Mouse (Mus musculus) myocyte (in vitro differentiated cells): ENCODE data around the gene Coro2a. TPM values are rescaled to one million over a fixed set of nuclear protein-coding genes. Genes with fewer than 3 reads are reported as not detected.

Experiments used
- H3K27me3 ChIP-seq: one replicate; pipeline ENCODE4 v1.6.1; 2011; ENCODE audit not compliant: control insufficient read depth, insufficient read depth, insufficient read length
- H3K36me3 ChIP-seq: one replicate; pipeline ENCODE4 v1.6.1; 2011; ENCODE audit not compliant: control insufficient read depth, insufficient read depth
- H3K4me2 ChIP-seq: one replicate; pipeline ENCODE4 v1.6.1; 2011; ENCODE audit warnings: low read depth, control low read depth
- H3K4me3 ChIP-seq: one replicate; pipeline ENCODE4 v1.5.1; 2011; ENCODE audit warnings: mild to moderate bottlenecking, control low read depth, moderate library complexity
- H3K79me2 ChIP-seq: one replicate; pipeline ENCODE4 v1.6.1; 2011; ENCODE audit not compliant: control insufficient read depth, insufficient read depth
- H3ac ChIP-seq: one replicate; pipeline ENCODE4 v1.6.1; 2011; ENCODE audit not compliant: control insufficient read depth, insufficient read length
- CEBPB ChIP-seq: IDR thresholded peaks from 2 replicates; pipeline ENCODE4 v1.6.1; 2011; ENCODE audit warnings: mild to moderate bottlenecking, moderate library complexity; ENCODE audit not compliant: poor library complexity, insufficient read depth, severe bottlenecking
- E2F4 ChIP-seq: IDR thresholded peaks from one replicate; pipeline ENCODE4 v1.6.1; 2011; ENCODE audit warnings: mild to moderate bottlenecking, control low read depth, moderate library complexity; ENCODE audit not compliant: insufficient read depth
- MAX ChIP-seq: IDR thresholded peaks from one replicate; pipeline ENCODE4 v1.6.1; 2011; ENCODE audit warnings: low read depth, mild to moderate bottlenecking, control low read depth
- MYOD1 ChIP-seq, 3 experiments: IDR thresholded peaks; one replicate each; pipeline ENCODE4 v1.6.1; 2011; ENCODE audit warnings: control low read depth in 2 of 3, low read depth in 2 of 3, mild to moderate bottlenecking in 2 of 3, moderate library complexity in 1 of 3; ENCODE audit not compliant: insufficient read length in 2 of 3, control insufficient read depth in 1 of 3
- MYOG ChIP-seq, 3 experiments: IDR thresholded peaks; one replicate each; pipeline ENCODE4 v1.6.1; 2011; ENCODE audit warnings: control low read depth in 2 of 3, low read depth in 2 of 3, mild to moderate bottlenecking in 2 of 3; ENCODE audit not compliant: insufficient read length in 2 of 3, control insufficient read depth in 1 of 3, insufficient read depth in 1 of 3
- POLR2A ChIP-seq: IDR thresholded peaks from one replicate; pipeline ENCODE4 v1.6.1; 2011; ENCODE audit warnings: low read depth, mild to moderate bottlenecking, control low read depth, moderate library complexity; ENCODE audit not compliant: insufficient read length
- POLR2AphosphoS2 ChIP-seq: IDR thresholded peaks from one replicate; pipeline ENCODE4 v1.6.1; 2011; ENCODE audit warnings: low read depth, control low read depth; ENCODE audit not compliant: insufficient read length
- REST ChIP-seq: IDR thresholded peaks from one replicate; pipeline ENCODE4 v1.6.1; 2011; ENCODE audit warnings: mild to moderate bottlenecking, control low read depth, moderate library complexity; ENCODE audit not compliant: insufficient read depth, insufficient read length
- SRF ChIP-seq: IDR thresholded peaks from one replicate; pipeline ENCODE4 v1.6.1; 2011; ENCODE audit warnings: low read depth; ENCODE audit not compliant: control insufficient read depth, insufficient read length
- TCF12 ChIP-seq: IDR thresholded peaks from one replicate; pipeline ENCODE4 v1.6.1; 2011; ENCODE audit warnings: mild to moderate bottlenecking, control low read depth; ENCODE audit not compliant: poor library complexity, insufficient read depth, severe bottlenecking
- TCF3 ChIP-seq: IDR thresholded peaks from one replicate; pipeline ENCODE4 v1.6.1; 2011; ENCODE audit warnings: low read depth, control low read depth; ENCODE audit not compliant: insufficient read length
- USF1 ChIP-seq: IDR thresholded peaks from one replicate; pipeline ENCODE4 v1.6.1; 2011; ENCODE audit warnings: low read depth, mild to moderate bottlenecking, control low read depth, moderate library complexity
- polyA plus RNA-seq: library from polyadenylated mRNA; unstranded; fragments of >200 nt; fragmentation: generic; extraction: Trizol; gene quantifications from one replicate; pipeline ENCODE4 v1.2.1, GENCODE M21; 2012; ENCODE audit warnings: missing spikeins

Gene Coro2a
- polyA plus RNA-seq, 1 experiment, result 0.30 TPM

GRCm38 (mm10) chr4:46498511-46498910, 103.5 kb downstream of the Coro2a start:
- H3ac ChIP-seq, result no peak overlapping the region
- H3K4me2 ChIP-seq, result no peak overlapping the region
- TF ChIP-seq TCF12, result no peak
- no peak for TF ChIP-seq TCF3
- TF ChIP-seq MYOG (IDR thresholded peaks at IDR 0.05; ENCODE audit: control insufficient read depth in 1 of 3, insufficient read depth in 1 of 3, insufficient read length in 2 of 3, low read depth in 2 of 3), result no peak
- no peak for TF ChIP-seq POLR2AphosphoS2
- no peak for TF ChIP-seq E2F4
- TF ChIP-seq POLR2A, result no peak
- no peak for TF ChIP-seq USF1
- no peak for TF ChIP-seq MAX
- no peak for TF ChIP-seq CEBPB
- TF ChIP-seq MYOD1 (IDR thresholded peaks at IDR 0.05; ENCODE audit: control insufficient read depth in 1 of 3, insufficient read length in 2 of 3, low read depth in 2 of 3), result no peak
- TF ChIP-seq SRF, result no peak
- peaks cover 14% of the 10 kb centered on the region for H3K36me3 ChIP-seq
- no peaks in the 10 kb centered on the region for H3K79me2 ChIP-seq
- H3K27me3 ChIP-seq, result no peaks in the 10 kb centered on the region
- H3K4me3 ChIP-seq, result no peak overlapping the region

GRCm38 (mm10) chr4:46497286-46497892, 104.6 kb downstream of the Coro2a start:
- Histone ChIP-seq H3K4me3 (no peak overlapping the region), H3K36me3 (peaks cover 14% of the 10 kb centered on the region), H3K27me3 (no peaks in the 10 kb centered on the region), H3ac (no peak overlapping the region), H3K4me2 (no peak overlapping the region), H3K79me2 (no peaks in the 10 kb centered on the region)
- TF ChIP-seq SRF (no peak), CEBPB (peak; percentile 52; the same call in 1 of the 2 replicates)

DNA sequence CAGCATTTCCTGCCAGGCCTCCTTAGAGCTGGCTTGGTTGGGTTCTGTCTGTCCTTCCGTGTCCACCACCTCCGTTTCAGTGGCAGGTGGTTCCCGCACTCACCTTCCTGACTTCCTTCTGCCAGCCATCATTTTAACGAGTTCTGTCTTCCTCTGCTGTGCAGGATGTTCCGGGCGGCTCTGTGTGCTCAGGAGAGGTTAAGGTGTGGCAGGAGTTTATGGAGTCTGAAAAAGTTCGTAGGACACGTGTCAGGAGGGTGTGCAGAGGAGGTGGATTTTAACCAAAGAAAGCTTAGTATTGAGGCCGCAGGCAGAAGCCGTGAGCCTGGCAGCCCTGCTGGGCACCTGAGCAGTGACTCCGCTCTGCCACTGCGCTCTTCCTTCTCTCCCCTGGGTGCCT, 106.5 kb downstream of the Coro2a start:
- Histone ChIP-seq H3K4me3 (no peak overlapping the region), H3K36me3 (peaks cover 14% of the 10 kb centered on the region), H3K79me2 (peaks cover 10% of the 10 kb centered on the region), H3ac (no peak overlapping the region), H3K27me3 (no peaks in the 10 kb centered on the region), H3K4me2 (no peak overlapping the region)
- TF ChIP-seq SRF (no peak), CEBPB (no peak), REST (no peak), POLR2A (no peak), TCF12 (no peak), MYOG (IDR thresholded peaks at IDR 0.05; ENCODE audit: control insufficient read depth in 1 of 3, insufficient read depth in 1 of 3, insufficient read length in 2 of 3, low read depth in 2 of 3) (no peak), MAX (no peak), MYOD1 (IDR thresholded peaks at IDR 0.05; ENCODE audit: control insufficient read depth in 1 of 3, insufficient read length in 2 of 3, low read depth in 2 of 3) (no peak), E2F4 (no peak), TCF3 (no peak), POLR2AphosphoS2 (no peak), USF1 (no peak)

DNA sequence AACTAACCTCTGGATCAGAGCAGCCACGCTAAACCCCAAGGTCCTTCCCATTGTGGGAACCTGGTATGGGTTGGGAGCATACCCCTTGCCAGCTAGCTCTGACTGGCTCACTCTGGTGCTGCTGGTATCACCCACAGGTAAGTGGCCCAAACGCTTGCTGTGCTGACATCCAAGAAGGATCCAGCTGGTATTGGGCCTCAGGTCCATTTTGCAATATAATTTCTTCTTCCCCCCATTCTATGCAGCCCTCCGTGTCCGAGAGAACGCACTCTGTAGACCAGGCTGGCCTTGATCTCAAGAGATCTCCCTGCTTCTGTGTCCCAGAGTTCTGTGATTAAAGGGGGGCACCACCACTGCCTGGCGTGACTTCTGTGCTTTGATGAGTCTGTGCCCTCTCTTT, 108.9 kb downstream of the Coro2a start:
- TF ChIP-seq TCF3, result no peak
- TF ChIP-seq MAX, result no peak
- TF ChIP-seq POLR2AphosphoS2, result no peak
- TF ChIP-seq MYOD1 (IDR thresholded peaks at IDR 0.05; ENCODE audit: control insufficient read depth in 1 of 3, insufficient read length in 2 of 3, low read depth in 2 of 3), result no peak
- TF ChIP-seq E2F4, result no peak
- TF ChIP-seq MYOG (IDR thresholded peaks at IDR 0.05; ENCODE audit: control insufficient read depth in 1 of 3, insufficient read depth in 1 of 3, insufficient read length in 2 of 3, low read depth in 2 of 3), result no peak
- no peak for TF ChIP-seq POLR2A
- TF ChIP-seq REST, result no peak
- Histone ChIP-seq H3K79me2 (peaks cover 20% of the 10 kb centered on the region), H3K36me3 (peaks cover 5% of the 10 kb centered on the region)

More for the DNA sequence above, 108.9 kb downstream of the Coro2a start:
- Histone ChIP-seq H3K4me3 (no peak overlapping the region), H3K27me3 (no peaks in the 10 kb centered on the region), H3K4me2 (no peak overlapping the region), H3ac (no peak overlapping the region)
